Mouse (Mus musculus) embryo, embryonic 11.5 days (tissue): ENCODE measurements around the gene Myt1l.

Experiments
- DNase-seq: peaks from one replicate; pipeline ENCODE4 v3.0.0-alpha.2; 2012; ENCODE audit warnings: low read depth, low spot score

Myt1l gene

DNA sequence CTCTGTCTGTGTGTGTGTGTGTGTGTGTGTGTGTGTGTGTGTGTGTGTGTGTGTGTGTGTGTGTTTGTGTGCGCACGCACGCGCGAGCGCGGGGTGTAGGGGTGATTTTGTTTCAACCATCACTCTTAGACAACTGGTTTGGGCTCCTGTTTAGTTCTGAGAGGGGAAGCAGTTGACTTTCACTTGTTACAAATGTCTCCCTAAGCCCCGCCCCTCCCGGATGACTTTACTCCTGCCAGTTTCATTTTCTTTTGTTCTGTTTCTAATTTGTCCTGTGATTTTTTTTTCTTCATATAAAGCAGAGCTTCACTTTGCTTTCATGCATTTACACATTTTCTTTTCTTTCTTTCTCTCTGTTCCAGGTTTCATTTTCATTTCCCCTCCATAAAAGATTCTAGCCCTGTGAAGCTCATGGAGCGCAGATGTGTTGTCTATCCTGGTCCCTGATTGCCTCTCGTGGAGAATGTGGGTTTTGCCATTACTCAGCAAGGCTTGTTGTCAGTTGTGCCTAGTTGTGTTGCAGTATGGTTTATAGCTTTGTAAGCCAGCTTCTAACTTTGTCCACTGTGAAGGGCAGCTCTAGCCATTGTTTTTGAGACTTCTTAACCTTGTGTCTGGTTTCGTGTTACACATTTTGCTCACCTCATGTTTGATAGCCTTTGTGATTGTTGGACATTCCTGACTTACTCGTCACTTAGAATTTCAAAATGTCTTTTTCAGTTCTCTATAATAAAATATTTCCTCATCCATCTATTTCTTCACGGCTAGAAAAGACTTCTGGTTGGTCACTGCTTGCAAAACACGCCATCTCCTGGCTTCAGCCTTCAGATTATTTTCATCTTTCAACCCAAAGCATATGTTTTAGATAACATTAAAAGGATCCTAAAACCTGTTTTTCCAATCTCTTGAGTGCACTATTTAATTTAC, 184.9 kb downstream of the Myt1l start:
- no peak for DNase-seq

DNA sequence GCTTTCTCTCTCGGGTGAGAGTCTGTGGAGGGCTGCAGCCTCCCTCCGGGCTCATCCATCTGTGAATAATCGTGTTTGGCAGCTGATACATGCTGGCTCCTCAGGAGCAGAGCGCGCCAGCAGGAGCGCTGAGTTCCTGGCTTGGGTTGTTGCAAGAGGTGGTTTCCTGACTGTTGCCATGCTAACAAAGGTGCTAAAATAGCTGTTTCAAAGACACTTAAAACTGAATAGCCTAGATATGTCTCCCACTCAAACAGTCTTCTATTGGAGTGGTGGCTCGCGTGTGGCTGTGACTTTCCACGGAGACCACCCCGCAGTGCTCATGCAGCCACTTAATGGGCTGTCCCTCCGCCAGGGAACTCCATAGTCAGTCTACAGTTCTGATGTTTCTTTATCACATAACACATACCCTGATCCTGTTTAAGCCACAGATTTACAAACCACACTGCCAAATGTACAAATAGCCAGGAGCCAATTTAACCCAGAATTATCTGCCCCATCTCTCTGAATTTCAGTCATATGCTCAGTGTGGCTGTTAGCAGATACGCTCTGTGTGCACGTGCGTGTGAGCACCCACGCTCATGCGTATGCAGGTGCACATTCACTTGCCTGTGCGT, 195.6 kb downstream of the Myt1l start:
- DNase-seq = no peak

DNA sequence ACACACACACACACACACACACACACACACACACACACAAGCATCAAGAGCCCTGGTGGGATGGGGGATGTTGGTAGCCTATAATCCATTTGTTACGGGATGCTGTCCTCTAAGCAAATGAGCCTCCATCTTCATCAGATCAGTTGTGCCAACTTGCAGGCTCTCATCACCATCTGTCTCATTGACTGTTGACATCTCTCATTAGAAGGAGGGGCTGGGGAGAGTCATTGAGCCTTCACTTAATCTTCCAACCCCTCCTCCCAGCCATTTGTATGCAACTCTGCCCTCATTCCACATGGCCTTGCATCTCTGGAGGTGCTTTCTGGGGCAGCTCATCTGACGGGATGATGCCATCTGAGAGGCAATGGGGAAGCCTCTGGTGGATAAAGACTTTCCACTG, 200.1 kb downstream of the Myt1l start:
- no peak for DNase-seq

DNA sequence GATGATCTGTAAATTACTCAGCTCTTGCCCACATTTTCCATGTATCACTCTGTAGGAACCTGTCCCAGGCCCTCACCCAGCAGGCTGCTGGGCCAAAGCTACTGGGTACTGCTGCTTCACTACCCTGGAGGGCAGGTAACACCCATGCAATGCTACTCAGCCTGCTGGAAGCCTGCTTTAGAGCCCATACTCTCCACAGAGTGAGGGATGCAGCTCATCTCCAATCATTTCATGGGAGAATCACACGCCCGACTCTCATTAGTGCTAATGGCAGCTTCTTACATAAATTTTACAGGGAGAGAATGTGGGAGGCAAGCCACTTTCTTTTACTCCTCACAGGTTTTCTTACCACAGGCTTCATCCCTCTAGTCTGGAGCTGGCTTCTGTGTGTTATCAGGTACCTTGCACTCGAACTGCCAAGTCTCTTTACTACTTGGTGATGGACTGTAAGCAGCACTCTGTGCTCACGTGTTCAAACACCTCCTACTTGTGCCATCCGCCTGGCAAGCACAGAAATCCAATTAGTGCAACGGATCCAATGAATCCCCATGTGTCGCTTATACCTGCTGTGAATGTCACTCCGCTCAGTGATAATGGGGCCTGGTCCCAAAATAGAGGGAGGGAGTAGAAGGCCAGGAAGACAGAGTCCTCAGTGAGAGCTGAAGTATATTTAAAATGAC, 212.3 kb downstream of the Myt1l start:
- DNase-seq = no peak

DNA sequence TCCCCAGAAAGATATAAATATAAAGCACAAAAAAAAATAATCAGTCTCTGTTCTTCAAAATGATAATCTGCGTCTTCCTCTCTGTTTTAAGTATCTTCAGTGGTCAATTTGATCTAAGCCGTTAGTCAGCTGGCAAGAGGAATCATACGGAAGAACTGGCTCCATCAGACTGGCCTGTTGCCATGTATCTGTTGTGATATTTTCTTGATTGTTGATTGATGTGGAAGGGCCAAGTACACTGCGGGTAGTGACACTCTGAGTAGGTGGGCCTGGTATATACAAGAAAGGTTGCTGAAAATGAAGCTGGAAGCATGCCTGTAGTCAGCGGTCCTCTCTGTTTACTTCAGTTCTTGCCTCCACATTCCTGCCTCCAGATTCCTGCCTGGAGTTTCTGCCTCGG, 213.0 kb downstream of the Myt1l start:
- DNase-seq = no peak

DNA sequence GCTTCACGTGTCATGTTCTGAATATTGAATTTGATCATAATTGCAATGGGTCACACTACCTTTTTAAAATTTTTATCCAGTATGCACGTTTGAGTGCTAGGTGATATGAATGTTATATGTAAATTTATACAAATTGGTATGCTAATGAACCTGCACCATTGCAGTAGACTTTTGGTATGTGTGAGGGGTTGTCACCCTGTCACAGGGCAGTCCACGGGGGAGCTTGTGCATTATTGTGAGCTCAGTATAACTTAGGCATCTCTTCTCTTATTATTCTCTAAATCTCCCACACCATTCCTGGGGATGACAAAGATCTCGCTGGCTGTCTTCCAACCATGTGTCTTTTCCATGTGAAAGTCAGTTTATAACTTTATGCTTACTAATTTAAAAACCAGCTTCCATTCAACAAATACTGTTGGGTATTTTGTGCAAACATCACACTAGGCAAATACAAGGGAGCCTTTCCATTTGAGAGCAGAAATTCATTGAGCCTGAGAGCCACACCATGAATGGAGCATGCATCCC, 222.5 kb downstream of the Myt1l start:
- no peak for DNase-seq

DNA sequence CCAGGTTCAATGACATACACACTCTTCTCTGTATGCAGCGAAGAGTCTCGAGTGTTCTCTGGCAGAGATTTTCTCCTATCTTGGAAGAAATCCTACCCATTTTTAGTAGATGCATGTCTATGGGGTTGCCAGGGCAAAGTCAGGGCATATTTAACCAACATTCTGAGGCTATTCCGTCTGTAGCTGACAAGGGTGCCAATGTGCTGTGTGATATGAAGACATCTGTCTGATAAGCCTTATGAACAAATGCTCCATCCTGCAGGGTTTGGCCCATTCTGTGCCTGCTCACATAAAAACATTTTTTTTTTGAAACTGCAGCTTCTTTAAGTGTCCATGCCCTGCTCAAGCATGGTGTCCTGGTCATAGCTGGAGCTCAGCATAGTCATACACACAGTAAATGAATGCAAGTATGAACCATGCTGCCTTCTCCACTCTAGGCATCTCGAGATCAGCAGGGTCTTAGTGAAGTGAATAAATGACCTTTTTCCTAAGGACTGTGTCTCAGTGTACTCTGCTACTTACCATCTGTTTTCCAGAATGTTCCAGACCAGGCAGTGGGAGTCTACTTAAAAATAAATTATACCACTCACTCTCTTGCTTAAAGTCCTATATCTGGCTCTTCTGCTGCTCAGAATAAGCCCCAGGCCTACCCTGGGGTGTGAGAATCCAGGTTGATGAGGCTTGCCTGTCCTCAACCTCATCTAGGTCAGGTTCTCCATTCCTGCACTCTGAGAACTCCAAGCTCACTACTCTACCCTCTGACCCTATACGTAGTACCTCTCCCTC, 227.1 kb downstream of the Myt1l start:
- DNase-seq = no peak

DNA sequence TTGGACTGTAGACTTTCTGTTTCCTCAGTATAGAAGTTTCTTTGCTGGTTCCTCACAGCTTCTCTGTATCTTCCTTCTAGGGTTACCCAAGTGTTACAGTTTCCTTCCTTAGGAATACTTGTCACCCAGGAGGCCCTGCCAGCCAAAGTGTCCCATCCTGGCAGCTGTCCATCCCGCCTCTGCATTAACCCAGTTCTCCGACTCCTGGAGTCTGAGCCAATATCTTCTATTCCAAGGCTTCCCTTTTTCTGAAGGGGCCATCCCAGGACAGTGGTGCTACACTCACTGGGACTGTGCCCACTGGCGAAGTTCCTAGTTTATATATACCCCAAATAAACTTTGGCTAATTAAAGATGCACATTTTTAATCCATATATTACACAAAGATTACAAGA, 227.7 kb downstream of the Myt1l start:
- DNase-seq = no peak

DNA sequence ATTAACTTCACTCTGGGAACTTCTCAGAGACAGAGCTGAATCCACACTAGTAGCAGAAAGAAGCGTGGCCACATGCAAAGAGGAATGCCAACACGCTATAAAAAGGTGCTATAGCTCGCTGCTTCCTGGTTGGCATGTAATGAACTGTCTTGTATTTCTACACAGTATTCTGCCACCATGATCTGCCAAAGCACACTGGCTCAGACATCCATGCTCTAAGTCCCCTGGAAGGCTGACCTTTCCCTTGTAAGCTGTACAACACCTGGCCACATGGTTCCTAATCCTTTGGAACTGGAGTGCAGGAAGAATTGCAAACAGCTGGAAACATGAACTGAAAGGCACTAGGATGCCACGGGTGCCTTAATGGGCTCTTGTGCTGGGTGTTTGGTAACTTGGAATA, 232.4 kb downstream of the Myt1l start:
- DNase-seq = no peak

DNA sequence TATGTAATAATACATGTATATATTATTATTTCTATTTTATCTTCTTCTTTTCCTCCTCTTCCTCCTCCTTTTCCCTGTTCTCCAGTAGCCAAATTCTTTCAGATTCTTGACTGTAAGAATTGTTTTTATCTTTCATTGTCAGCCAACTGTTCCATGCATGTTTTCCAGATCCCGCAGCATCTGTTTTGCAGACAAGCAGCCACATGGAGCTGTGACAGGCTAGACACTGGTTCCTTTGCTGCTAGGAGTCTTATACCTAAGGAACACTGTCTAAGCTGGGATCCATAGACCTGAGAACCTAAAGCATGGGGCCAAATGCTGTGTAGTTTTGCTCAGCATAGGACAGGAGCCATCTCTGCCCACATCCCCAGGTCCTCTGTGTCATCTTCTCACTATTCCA, 238.0 kb downstream of the Myt1l start:
- DNase-seq = no peak

DNA sequence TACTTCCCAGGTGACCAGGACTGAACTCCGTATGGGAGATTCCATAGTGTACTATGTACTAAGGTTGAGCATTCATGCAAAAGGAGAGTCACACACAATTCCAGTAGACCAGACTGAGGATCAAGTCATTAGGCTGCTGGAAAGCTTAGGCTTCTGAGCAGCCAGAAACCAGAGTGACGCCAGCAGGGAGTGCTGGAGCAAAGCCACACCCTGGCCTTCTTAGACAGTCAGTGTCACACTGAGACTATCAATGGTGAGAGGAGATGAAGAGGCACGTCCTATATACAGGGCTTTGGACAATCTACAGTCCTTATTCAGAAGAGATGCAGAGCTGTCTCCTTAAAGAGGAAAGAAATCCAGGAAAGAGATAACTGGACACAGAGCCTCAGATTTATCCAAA, 243.6 kb downstream of the Myt1l start:
- DNase-seq = no peak

DNA sequence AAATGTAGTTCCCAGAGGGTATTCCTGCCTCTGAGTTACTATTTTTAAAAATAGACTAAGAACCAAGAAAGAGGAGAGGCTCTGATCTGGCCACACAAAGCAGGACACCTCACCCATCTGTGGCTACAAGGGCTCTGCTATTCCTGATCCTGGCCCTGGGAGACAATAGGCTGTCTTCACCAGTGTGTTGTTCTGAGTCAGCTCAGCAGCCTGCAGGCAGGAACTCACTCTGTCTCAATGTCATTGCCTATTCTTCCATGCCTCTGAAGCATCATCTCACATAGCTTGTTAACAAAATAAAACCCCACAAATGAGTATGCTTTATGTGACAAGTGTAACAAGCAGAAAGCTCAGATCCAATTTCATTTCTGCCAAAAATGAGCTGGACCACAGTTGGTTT, 244.2 kb downstream of the Myt1l start:
- DNase-seq = no peak

DNA sequence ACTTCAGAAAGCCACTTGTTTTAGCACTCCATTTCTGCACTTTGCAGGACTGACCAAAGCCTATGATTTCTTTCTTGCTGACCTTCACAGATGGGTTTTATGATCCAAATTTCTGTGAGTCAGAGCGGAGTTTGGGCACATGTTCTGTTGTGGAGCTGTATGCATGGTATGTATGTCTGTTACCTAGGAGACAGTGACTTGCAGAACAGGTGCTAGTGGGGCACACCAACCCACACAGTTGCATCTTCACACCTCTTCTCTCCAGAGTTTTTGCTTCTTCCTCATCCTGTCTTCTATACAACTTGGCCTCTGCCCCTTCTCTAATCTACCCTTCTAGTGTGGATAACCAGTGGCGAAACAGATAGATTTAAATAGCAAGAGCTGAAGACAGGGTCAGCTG, 250.7 kb downstream of the Myt1l start:
- no peak for DNase-seq

DNA sequence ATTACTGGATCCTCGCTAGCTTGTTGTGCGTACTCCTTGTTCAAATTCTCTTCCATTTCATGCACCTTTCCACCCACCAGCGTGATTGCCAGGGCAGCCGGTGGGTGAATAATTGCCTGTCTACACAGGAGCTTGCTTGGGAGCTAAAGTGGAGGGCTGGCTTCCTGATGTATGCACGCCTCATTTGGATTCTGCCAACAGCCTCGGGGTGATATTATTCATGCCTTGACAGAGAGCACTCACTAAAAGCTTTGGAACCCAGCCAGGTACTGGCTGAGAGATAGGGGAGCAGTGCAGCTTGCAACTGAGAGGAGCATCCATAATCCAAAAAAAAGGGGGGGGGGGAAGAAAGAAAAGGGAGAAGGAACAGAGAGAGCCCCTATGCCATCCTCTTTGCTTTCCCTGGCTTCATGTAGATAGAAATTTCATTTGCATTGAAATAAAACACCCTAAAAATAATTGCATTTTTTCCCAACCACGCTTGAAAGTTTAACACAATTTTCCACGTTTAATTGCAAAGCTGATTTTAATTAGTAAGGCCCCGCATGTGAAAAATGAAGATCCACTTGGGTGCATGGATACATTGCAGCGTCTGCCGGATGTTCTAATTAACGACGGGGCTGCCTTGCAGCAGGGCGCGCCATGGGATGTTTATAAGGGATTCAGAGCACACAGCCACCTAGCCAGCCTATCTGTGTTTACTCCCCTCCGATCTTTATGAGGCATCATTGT, 261.3 kb downstream of the Myt1l start:
- DNase-seq = peak; percentile 55

DNA sequence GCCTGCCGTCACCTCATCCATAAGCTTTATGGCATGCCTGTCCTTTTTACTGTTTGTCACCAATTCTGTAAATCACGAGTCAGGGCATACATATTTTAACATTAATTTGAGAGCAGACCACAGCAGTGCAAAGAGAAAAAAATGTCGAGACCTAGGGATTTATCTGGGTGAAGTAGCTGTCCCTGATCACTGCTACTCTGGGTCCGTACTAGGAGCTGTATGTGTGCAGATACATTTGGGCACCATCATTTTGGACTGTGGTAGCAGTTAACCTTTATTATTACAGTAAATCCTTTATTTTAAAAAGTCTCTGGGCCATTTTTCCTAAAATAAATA, 261.8 kb downstream of the Myt1l start:
- DNase-seq = no peak

DNA sequence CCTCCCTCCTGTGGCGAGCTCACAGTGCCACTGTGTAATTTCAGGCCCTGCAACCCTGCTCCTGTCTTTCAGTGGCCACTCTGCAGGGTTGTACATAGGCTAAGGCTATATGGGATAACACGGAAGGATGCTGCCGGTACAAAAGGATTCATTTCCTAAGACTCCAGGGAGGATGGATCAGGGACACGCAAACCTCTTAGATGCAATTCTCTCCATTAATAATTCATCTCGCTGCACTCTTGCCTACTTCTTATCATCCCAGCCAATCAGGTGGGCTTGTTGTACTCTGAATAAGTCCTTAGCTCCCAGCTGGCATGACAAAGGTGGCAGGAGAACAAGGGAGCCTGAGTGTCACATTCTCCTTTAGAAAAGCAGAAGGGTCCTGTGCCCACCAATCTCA, 264.8 kb downstream of the Myt1l start:
- no peak for DNase-seq

DNA sequence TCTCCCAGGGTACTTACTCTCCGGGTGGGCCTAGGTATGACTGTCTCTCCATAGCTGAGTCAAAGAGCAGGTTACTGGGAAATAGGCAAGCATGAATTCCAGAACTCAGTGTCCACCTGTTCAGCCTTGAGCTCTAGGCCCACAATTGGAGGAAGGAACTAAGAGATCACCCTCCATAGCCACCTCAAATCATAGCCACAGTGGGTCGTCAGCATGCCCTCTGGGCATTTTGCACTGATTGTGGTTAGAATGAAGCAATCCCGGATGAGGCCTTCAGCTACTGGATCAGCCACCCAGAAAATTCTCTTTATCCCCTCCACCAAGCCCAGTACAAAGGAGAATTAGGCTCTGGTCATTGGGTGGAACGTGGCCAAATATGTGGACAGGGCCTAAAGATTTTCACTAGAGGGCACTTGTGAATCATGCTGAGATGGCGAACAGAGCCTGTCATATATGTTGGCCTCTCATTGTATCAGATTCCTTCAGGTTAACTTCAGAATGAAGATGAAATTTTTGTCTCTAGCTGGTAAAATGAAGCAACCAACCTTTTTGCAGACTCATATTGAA, 267.0 kb downstream of the Myt1l start:
- no peak for DNase-seq

DNA sequence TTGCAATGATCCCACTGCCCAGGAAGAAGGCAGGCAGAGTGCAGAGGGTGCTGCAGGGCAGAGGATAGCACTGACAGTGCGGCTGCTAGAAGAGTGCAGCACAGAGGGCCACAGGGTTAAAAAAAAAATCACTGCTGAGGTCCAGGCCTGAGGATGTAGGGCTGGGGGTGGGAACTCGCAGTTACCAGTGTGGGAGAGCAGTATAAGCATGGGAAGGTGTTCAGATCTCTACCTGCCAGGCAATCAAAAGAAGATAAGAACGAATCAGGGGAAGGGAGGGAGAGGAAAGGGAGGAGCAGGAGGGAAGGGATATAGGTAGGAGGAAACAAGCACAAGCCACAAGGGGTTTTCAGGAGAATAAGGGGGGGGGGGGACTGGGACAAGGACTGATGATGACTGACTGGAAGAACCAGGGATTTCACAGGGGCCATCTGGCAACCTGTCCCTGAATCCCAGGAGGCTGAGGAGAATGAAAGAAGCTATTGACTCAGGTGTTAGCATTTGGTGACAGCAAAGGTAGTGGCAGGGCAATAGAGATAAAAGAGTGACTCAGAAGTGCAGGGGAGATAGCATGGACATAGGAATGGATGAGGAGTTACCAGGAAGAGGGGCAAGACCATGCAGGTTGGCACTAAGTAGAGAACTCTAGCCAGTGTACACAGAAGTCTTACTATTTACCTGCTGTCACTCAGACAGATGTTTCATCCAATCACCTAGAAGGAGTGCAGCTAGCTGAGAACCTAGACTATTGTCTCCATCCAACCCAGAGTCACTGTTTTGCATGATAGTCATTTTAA, 270.6 kb downstream of the Myt1l start:
- no peak for DNase-seq

DNA sequence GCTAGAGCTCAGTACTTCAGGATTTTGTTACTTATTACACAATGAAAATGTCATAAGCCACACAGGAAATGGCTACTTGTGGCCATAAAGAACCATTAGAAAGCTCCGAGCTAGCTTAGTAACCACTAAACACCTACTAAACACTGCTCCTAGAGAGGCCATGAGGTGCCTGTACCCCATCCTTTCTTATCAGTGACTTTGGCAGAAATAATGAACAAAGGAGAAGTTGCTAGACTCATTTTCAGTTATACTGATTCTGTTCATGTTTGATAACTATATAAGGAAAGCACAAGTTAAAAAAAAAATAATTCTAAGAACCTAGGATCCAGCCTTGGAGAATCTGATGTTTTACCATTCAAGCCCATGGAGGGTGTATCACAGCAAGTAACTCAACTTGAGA, 278.2 kb downstream of the Myt1l start:
- DNase-seq = no peak

DNA sequence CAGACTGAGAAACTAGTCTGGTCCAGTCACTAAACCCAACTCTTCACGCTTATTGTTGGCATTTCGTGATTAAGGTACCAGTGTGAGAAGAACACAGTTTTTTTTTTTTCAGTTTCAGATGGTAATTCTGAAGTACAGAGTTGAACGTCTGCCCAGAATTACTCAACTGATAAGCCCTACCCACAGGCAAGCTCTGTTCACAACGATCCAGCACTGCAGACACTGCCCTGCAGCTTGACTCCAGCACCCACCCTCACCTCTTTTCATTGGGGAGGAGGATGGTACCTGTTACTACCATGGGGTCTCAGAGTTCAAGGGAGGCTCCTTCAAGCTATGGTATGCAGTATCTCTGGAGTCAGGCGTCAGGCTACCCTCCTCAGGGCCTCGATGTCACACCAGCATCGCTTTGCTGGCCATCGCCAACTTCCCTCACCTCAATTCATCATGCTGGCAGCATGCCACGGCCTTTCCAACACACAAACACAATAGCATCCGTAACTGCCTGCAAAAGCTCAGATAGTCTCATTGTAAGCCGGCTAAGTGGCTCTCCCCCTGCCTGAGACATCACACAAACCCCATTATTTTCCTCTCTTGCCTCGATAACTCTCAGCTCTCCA, 281.5 kb downstream of the Myt1l start:
- no peak for DNase-seq
